Mouse (Mus musculus): ENCODE data around the gene Cdk8.

GRCm38 (mm10) chr5:146329541-146329940, 98.5 kb downstream of the Cdk8 start:
- TF ChIP-seq HCFC1 (IDR thresholded peaks at IDR 0.05; ENCODE audit: borderline replicate concordance, insufficient read depth, low read length), result no peak
- TF ChIP-seq ZNF384 (IDR thresholded peaks at IDR 0.05; ENCODE audit: low read depth, low read length), result no peak
